Mouse (Mus musculus) heart, postnatal 36 days (tissue): Measurements from ENCODE around the gene Sstr4. TPM values are rescaled to one million over a fixed set of nuclear protein-coding genes. Genes with fewer than 3 reads are reported as not detected.

Source experiments
- DNase-seq, 2 experiments: peaks; one replicate each; pipeline ENCODE4 v3.0.0; 2021 to 2022
- intact Hi-C: fragments of 180-260 bp; cut with DNase I; formaldehyde crosslinking; loops from one replicate; pipeline ENCODE4 v1.15.1; 2025
- total RNA-seq, 2 experiments: library from RNA; stranded (reverse); gene quantifications; 2 replicates each; pipeline ENCODE4 v1.2.3; 2021

Sstr4 gene
- total RNA-seq, 2 experiments from 2014 or later, result 1.0 to 1.9 TPM

DNA sequence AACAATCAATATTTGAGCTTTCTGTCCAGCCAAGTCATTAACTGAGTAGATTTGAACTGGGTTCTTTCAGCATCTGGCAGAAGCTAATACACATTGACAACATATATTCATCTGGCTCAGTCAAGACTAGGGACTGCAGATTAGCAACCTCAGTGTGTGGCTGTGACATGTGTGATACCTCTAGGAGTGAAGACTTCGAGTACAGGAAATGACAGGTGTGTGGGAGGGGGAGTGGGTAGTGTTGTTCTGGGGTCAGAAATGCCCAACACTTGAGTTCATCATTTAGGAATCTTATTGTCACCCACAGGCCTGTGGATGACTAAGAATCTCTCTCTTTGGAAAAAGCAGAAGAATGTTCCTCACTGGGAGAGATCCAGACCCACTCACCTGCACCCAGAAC, 26.0 kb downstream of the Sstr4 start:
- no peak for DNase-seq
- intact Hi-C loops, result no loop called here

DNA sequence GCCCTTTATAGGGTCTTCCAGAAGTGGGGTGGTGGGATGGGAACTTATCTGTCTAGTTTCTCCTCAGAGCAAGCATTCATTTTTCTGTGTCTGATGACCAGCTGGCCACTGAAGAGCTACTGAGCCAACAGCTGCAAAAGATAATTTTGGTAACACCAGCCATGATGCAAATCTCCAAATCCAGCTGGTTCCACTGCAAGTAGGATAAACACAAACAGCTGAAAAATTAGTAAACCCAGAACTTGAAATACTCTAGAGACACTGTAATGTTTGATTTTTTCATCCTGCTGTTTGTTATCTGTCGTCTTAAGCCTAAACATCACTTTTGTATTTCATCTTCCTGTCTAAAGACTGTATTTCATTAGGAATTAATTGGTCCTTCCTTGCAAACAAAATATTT, 26.6 kb downstream of the Sstr4 start:
- intact Hi-C loops, result no loop called here
- no peak for DNase-seq

DNA sequence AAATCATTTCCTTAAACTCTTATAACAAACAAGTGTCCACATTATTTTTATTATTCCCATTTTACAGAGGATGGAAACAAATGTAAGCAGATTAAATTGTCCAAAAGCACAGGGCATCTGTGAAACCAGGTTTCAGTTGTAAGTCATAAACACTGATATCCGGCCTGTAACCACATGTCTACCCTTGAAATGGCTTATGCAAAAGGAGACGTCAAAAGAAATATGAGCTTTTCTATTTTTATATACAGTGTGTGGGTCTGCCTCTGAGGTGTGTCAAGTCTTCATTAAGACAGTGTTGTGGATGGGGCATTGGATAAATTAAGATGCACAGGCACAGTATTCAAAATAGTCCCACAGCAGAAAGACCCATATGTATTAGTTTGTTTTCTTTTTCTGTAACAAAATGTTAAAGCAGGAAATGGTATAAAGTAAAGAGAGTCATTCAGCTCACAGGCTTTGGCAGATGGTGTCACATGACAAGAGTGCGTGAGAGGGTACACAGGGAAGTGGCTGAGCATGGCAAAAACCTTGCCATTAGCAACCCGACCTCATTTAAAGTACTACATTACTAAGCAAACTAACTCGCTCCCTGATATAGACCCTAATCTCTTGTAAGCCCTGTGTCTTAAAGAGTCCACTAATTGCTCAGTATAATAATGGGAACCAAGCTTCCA, 30.7 kb downstream of the Sstr4 start:
- intact Hi-C loops, result no loop called here
- no peak for DNase-seq

DNA sequence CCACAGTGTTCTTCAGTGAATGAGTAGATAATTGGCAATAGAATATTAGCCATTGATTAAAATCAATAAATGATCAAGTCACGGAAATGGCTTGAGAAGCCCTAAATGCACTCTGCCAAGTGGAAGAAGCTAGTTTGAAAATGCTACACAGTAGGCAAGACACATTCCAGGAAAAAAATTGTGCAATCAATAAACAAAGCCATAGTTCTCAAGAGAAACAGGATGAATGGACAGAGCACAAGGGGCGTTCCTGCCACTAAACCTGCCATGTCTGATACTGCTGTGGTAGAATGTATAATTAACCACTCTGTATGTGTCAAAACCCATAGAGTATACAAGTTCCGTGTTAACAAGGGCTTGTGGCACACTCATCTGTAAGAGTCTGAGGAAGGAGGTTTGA, 32.4 kb downstream of the Sstr4 start:
- DNase-seq, result no peak
- intact Hi-C loops, result no loop called here

DNA sequence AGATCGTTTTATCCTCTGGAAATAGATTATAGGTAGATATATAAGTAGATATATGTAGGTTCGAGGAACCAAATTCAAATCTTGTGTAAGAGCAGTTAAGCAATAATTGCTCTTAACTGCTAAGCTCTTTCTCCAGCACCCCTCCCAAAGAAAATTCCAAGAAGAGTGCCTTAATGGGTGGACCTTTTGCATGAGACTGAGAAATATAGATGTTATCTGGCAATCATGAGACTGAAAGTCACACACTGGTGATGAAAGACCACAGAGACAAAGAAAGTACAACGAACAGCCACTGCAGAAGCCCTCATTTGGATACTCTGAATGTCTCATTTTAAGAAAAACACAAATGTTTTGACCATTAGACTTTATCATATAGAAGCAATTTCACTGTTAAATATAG, 33.4 kb downstream of the Sstr4 start:
- no peak for DNase-seq
- intact Hi-C loops, result no loop called here

DNA sequence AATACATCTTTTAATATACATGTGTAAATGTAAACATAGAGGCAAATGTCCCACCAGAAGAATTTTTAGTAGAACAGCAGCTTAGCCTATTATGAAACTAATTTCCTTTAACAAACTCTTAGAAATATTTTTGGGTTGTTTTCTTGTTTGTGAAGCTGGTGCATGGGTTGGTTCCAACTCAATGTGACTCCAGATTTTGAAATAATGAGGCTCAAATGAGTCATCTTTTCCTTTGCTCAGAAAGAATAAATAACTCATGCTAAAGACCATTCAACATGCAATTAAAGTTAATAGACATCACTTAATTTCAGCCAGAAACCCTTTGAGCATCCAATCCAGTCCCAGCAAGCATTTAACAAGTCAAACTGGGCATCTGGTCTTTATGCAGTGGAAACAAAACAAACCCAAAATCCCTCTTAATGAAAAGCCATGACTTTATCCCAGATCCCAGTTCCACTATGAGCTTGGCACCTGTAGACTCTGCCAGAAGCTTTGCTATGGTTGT, 33.9 kb downstream of the Sstr4 start:
- DNase-seq, result no peak
- intact Hi-C loops, result no loop called here

DNA sequence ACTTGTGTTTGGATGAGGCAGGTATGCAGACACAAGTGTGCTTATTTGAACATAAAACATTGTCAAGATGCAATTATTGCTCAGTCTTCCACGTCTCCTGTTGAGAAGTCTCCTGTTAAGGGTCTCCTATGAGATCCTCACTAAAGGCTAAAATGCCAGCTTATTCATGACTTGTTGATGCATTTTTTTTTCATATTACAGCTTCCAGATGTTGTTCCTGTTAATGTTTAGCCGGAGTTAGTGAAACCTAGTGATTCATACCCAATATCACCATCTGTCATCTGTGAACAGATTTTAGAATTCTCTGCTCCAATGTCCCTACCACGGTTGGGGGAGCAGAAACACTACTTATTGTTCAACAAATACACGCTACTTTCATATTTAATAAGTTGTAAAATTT, 35.8 kb downstream of the Sstr4 start:
- intact Hi-C loops, result no loop called here

DNA sequence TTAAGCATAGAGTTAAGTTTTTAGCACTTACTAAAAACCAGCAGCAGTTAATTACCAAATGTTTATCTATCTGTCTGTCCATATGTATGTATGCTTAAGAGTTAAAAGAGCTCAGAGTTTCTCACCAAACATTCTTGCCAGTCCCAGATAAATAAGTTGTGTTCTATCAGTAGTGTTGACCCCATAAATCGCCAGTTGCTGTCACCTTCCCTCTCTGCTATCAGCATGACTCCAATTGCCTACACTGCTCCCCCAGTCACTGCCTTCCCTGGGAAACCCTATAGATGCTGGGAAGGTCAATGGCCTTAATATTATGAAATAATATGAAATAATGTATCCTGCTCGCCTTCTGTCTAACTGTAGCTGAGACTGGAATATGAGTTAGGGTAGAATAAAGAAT, 37.2 kb downstream of the Sstr4 start:
- intact Hi-C loops, result no loop called here
- no peak for DNase-seq

More for the DNA sequence above, 35.8 kb downstream of the Sstr4 start:
- DNase-seq, result no peak

DNA sequence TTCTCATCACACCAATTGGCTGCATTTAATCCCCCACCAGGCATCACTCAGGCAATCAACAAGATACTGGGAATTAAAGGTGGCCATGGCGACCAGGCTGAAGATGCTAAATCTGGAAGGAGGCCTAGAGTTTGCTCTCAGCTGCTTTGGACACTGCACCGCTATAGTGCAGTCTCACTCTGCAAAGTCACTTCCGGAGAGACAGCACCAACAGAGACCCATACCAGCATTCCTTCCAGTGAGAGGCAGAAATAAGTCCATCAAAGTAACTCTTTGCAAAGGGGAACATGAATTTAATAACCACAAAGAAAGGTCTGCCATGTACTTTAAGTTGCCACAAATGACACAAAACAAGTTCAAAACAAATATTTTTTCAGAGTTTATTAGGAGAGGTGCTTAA, 41.1 kb downstream of the Sstr4 start:
- intact Hi-C loops, result no loop called here
- DNase-seq, result no peak

DNA sequence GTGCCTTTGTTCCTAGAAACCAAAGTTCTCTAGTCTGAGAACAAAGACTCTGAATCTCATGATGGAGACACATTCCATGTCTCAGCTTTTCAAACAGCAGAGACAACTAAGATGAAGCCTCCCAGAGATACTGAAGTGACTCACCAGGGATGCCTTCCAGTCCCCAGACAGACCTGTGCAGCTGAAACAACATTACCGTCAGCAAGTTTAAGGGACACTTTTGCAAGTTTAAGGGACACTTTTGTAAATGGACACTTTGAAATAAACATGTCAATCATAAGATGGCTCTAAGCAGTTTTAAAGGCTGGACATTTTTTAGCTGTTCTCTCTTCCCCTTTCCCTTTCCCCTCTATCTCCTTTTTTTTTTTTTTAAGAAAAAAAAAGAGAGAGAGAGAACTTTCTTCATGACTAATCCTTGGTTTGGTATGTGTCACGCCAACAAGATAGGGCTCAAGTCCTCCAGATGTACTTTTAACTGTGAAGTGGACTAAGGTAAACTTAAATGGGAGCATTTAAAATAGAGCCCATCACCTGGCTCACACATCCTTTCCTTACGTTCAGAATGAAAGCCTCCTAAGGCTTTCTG, 44.6 kb downstream of the Sstr4 start:
- no peak for DNase-seq
- intact Hi-C loops, result no loop called here

DNA sequence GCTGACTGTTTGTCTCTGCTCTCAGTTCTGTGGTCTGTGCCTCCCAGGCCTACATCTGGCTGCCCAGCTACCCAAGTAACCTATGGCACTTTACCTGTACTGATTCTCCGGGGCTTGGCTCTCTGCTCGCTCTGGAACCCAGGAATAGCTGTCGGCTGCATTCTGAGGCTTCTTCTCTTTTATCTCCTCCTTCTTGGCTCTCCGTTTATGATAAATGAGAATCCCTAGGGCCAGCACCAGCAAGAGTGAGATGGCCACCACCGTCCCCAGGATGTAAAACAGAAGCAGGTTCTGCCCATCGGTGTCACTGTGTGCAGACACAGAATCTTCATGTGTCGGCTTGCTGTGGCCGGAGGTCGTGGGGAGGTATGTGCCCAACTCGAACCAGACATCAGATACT, 46.3 kb downstream of the Sstr4 start:
- peak in 1 of 2 experiments; percentile 13 for DNase-seq
- intact Hi-C loops, result no loop called here

DNA sequence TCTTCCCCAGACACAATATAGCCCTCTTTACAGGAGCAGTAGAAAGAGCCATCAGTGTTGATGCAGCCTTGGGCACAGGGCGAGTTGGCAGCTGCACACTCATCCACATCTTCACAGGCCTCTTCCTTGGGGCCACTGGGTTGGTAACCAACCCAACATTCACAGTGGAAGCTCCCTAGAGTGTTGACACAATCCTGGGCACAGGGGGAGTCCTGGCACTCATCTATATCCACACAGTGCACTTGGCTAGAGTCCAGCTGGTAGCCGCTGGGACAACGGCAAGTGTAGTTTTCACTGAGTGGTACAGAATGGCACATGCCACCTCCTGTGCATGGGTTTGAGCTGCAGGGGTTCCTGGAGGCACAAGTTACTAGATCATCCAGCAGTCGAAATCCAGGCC, 47.0 kb downstream of the Sstr4 start:
- peak; percentile 27 to 42 for DNase-seq
- intact Hi-C loops, result loop anchor here (2.0 kb wide), 2 partner anchors 37 to 91 kb away; no protein-coding TSS in a partner anchor

DNA sequence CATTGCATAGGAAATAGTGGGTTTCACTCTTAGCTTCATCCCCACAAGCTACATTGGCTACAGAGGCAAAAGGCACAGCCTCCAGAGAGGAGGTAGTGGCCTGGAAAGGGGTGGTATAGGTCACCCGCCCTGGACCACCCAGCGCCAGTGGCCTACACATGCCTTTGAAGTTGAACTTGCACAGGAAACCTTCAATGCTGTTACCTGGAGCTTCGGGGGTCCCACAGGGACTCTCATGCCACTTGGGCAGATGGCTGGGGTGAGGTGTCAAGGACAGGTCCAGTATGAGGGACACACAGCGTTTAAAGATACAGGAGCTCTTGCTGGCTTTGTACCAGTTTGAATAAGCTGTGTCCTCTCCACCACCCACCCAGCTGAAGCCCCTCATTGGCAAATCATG, 47.6 kb downstream of the Sstr4 start:
- intact Hi-C loops, result loop anchor here (2.0 kb wide), 2 partner anchors 36 to 90 kb away; no protein-coding TSS in a partner anchor
- DNase-seq, result peak; percentile 34 to 45

DNA sequence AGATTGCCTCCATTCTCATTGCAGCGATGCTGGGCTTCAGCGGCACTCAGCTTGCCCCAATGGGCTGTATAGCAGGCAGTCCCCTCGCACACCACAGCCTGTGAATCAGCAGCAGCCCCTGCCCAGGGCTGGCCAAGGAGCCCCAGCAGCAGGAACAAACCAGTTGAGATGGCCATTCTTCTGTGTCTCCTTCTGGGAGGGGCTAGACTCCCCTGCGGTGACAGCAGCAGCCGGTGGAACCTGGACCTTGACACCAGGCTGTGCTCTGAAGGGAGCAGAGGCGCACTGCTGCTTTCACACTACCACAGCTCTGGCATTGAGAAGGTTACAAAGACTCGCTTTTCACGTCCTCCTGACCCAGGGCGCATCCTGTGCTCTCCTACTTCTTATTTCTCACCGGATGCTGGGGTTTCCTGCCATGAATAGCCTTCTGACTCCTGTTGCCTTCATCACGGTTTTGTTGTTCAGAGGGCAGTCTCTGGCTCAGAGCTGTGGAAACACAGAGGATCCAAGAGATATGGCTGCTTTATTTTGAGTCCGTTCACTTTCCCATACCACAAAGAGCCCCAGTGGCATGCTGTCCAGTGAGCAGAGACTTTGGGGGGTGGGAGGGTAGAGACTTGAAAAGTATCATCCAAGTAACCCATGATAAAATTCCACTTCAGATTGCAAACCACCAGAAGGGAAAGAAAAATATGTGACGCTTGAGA, 48.3 kb downstream of the Sstr4 start, which contains the start of gene Cd93:
Cd93 (minus strand) TSS at position 315 of the 710 bp plus-strand sequence.
- intact Hi-C loops, result loop anchor here (2.0 kb wide), 2 partner anchors 35 to 89 kb away; no protein-coding TSS in a partner anchor
- DNase-seq, result peak; percentile 63 to 66

DNA sequence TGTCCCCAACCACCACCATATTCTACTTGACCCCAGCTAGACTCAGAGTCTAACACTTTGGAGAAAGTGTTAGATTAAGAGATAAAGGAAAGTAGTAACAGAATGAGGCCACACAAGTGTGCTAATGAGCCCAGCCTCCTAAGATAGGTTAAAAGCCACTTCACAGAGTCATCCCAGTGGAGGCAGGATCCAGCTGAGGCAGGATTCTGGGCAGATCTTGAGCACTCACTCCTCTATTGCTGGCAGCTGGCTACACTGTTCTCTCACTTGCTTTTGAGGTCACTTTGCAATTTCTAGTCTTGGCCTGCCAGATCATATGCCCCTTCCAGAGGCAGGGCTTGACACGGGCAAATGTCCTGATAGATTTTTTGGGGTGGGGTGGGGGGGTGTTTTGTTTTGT, 49.3 kb downstream of the Sstr4 start:
- intact Hi-C loops, result no loop called here
- DNase-seq, result no peak

DNA sequence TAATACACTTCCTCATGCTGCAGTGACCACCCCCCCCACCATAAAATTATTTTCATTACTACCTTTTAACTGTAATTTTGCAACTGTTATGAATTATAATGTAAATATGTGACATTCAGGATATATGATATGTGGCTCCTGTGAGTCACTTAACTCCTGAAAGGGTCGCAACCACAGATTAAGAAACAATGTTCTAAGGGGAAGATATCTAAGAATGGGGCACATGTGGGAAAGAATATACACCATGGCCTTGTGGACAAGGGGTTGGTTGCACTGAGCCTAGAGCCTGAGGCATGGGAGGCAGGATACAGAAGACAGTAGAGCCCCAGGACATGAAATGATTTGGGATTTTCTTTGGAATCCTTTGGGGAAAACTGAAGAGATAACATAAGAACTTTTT, 50.5 kb downstream of the Sstr4 start:
- DNase-seq, result no peak
- intact Hi-C loops, result no loop called here

Other genes with a start within 250 kb of the Sstr4 start
- 10 to 100 TPM; 38.4 to 51.7 TPM for gene Thbd, start 12.8 kb downstream of the Sstr4 start, total RNA-seq
- gene Cd93, start 48.2 kb downstream of the Sstr4 start, total RNA-seq, result 10 to 100 TPM; 65.4 to 68.0 TPM